Mouse (Mus musculus) lung, adult 10 weeks (tissue): ENCODE data around the gene Ripk1. TPM values are rescaled to one million over a fixed set of nuclear protein-coding genes. Genes with fewer than 3 reads are reported as not detected.

Experiments used
- polyA plus RNA-seq: library from polyadenylated mRNA; stranded (reverse); fragments of 350-450 nt; fragmentation: Illumina TruSeq; extraction: RNeasy Lipid Tissue Mini Kit (QIAGEN cat#74804); gene quantifications from one replicate; pipeline ENCODE4 v1.2.3, GENCODE M21; 2014; ENCODE audit warnings: low read depth, low replicate concordance; ENCODE audit not compliant: insufficient read depth

The Ripk1 gene
- 11.4 TPM for polyA plus RNA-seq

DNA sequence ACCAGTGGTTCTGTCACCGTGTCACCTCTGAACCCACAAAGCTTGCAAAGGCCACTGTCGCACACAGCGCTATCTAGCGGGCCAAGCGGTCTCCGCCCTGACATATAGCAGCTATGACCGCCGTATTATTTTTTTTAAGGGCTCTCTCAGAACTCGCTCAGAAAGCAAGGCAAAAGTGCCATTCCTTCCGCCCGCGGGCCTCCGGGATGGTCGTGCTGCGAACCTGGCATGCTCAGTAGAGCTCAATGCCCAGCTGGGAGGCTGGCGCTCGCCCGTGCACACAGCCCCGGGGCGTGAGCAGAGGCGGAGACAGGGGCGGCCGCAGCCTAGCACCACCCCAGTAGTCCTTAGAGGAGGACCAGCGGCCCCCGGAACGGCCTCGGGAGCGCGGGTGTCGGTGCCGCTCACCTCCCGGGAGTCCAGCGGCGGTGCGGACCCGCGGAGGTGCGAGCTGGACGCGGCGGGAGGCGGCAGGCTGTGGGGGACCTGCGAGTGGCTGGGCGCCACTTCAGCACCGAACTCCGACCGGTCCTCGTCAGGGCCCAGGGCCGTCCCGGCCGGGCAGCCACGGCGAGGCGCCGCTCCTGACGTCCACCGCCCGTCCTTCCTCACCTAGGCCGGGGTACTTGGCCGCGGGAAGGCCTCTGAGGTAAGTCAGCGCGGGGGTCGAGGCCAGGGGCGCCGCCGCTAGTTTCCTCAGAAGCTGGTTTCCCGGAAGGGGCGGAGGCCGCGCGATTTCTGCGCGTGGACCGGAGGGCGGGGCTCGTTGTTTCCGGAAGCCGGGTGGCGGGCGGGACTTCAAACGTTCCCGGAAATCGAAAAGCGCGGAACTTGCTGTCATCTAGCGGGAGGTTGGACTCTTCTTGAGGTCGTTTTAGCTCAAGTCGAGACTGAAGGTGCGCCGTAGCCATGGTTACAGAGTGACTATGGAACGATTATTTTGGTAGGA, at the start of gene Ripk1, which contains the start of gene Serpinb6a:
Gene Ripk1, plus strand, starts transcription at position 306 of the 949 bp plus-strand sequence.
Gene Serpinb6a, minus strand, starts transcription at position 737 of the 949 bp plus-strand sequence.

DNA sequence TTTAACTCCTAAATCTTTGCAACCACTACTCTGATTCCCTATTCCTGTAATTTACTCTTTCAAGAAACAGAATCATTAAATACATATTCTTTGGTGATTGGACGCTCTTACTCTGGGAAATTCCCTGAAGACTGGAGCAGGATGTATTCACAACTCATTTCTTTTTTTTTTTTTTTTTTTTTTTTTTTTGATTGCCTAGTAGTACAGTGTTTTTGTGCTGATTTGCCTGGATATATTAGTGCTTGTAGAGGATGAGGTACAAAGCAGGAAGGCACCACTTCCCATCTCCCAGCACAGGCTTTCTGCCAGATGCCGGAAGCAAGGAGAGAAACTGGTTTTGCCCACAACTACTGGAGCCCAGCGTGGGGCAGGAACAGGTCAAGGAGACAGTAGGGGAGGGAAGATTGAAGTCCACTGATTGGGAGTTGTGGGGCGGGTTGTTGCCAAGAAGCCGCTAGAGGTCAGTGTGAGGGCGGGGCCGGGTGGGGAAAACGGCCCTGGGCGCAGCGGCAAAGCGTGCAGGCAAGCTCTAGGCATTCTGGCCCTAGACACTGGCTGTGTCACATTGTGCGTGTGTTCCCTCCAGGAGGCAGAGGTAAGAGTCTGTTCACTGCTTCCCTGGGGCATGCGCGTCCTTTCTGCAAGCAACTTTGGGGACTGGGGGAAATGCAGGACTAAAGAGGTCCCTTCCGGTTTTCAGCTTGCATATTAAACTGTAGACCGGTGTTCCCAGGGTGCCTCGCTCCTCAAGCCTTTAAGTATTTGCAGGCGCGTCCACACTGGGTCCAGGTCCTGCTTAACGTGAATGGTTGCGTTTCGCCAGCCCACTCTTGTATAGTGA, 37.7 kb upstream of the Ripk1 start, which contains the start of gene Nqo2:
Gene Nqo2, plus strand, starts transcription at position 482 of the 841 bp plus-strand sequence.

GRCm38 (mm10) chr13:34037172-34038055, 35.3 kb downstream of the Ripk1 start, which contains the start of gene Bphl:
TSS of gene Bphl (plus strand) at chr13:34037597.

DNA sequence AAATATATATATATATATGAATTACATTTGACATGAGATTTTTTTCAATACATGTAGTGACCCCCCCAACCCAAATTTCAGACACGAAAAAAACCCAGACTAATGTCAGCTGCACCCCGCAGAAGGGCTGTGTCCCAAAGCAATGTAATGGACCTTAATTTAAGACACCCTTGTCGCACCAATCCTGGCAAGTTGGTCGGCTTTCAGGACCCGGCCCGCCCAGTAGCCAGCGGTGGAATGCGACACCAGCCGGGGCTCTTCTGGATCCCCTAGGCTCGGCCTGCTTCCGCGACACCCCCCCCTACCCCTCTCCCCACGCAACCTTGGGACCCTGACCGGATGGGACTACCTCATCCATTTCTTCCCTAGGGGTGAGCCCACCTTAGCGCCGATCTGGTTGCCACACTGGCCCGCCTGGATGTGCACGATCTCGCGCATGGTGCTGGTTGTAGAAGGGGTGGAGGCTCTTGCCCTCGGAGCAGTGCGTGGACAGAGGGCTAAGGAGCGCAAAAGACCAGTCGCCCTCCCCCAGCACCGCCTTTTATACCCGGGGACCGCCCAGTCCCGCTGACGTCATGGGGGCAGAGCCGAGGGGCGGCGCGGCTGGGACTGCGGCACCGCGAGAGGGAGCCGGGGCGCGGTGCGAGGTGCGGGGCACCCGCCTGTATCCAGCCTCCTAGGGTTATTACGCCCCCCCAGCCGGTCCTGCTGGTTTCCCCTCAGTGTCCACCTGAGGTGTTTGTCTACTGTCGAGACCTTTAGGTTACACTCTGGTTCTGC, 75.5 kb downstream of the Ripk1 start, which contains the start of gene Tubb2a:
Gene Tubb2a, minus strand, starts transcription at position 516 of the 780 bp plus-strand sequence.

Other genes with a start within 250 kb of the Ripk1 start
- not detected for gene Serpinb6e, start 159.0 kb upstream of the Ripk1 start, polyA plus RNA-seq
- 0.24 TPM for gene Serpinb6c, start 96.7 kb upstream of the Ripk1 start, polyA plus RNA-seq
- 18.2 TPM for gene Nqo2, start 37.7 kb upstream of the Ripk1 start, polyA plus RNA-seq
- gene Serpinb6a, start 431 bp downstream of the Ripk1 start, polyA plus RNA-seq = 205 TPM
- 45.4 TPM for gene Bphl, start 35.2 kb downstream of the Ripk1 start, polyA plus RNA-seq
- 89.3 TPM for gene Tubb2a, start 75.6 kb downstream of the Ripk1 start, polyA plus RNA-seq
- gene Tubb2b, start 128.1 kb downstream of the Ripk1 start, polyA plus RNA-seq = 4.9 TPM
- 50.5 TPM for gene Psmg4, start 160.6 kb downstream of the Ripk1 start, polyA plus RNA-seq